Mouse (Mus musculus) spleen, postnatal 36 days (tissue): ENCODE measurements around the gene Bach2.

ENCODE experiments used
- DNase-seq, 2 experiments: peaks; one replicate each; pipeline ENCODE4 v3.0.0; 2022; ENCODE audit warnings: low spot score in 2 of 2, mixed read lengths in 1 of 2

Gene Bach2

DNA sequence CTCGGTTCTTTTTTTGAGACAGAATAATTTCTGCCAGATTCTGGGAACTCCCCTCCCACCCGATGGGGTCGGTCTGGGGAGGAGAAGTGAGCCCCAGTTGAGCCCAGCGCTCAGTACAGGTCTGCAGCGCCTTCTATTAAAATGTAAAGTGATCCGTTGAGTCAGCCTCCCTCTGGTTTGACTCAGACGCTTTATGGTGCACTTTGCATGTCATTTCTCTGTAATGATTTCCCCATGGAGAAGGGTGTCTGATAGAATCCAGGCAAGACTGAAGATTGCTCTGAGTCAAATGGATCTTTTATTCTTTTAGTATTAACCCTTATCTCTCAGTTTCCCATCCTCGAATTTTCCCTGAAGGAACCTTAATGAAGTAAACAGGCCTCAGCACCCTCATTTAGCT, 244.3 kb downstream of the Bach2 start:
- no peak for DNase-seq

DNA sequence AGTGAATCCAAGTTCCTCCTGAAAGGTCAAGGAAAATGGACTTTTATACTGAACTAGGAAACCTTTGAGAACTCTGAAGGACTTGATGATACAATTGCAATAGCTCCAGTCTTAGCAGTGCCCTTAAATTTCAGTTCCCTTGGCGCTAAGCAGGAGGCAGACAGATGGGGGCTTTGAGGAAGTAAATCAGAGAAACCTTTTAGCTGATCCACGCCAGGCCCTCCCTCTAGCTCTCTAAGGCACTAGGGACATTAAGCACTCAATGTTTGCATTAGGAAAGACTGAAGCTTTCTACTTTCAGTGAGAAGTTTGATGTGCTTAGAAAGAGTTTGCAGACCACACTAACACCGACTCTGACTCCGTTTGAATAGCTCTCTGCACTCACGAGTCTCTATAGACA, 247.2 kb downstream of the Bach2 start:
- no peak for DNase-seq

DNA sequence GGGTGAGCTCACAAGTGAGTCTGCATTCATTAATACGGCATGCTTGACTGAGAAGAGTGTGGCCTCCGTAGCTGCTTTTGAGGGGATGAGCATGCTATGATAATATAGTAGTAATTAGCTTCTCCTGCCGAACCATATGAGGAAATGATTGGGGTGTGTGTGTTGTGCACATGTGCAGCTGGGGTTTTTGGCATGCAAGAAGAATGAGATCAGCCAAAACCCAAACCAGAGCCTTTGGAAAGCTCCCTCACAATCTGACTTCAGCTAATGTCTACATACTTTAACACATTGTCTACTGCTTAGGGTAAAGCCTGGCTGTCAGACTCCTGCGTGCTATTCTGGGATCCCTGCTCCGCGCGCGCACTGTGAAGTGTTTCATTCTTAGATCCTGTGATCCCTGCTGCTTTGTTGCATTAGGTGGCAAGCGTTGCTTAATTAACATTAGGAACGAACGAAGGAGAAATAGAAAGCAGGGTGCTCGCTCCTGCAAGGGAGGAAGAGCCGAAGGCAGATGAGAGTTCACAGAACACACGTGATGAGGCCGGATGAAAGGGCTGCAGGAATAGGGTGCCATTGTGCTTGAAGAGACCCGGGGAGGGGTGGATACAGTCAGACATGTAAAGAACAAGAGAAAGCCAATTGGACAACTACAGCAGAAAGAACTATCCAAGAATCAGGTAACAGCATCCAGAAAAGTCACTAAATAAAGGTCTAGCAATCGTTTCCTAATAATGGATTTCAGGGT, 248.2 kb downstream of the Bach2 start:
- no peak for DNase-seq

DNA sequence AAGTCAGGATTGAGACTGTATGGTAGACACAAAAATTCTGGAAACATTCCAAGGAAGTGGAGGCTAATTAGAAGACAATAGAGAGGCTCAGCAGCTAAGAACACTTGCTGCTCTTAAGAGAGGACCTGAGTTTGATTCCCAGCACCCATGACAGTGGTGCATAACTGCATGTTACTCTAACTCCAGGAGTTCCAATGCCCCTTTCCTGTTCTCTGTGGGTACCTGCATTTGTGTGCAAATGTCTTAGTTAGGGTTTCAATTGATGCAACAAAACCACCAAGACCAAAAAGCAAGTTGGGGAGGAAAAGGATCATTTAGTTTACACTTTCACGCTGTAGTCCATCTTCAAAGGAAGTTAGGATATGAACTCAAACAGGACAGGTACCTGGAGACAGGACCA, 250.6 kb downstream of the Bach2 start:
- DNase-seq, result no peak

DNA sequence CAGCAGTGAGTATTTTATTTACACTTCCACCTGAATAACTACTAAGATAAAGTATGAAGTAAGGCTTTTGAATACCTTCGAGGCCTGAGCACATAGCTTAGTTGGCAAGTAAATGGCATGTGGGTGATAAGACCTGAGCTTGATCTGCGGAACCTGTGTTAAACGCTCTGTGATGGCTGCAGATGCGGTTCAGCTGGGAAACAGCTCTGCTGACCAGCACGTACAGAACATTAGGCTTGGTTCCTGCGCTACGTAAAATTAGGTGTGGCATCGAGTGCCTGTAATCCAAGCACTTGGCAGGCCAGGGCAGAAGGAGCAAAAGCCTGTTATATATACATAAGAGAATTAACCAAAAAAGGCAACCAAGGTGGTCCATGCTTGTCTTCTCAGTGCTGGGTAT, 252.6 kb downstream of the Bach2 start:
- DNase-seq, result no peak

DNA sequence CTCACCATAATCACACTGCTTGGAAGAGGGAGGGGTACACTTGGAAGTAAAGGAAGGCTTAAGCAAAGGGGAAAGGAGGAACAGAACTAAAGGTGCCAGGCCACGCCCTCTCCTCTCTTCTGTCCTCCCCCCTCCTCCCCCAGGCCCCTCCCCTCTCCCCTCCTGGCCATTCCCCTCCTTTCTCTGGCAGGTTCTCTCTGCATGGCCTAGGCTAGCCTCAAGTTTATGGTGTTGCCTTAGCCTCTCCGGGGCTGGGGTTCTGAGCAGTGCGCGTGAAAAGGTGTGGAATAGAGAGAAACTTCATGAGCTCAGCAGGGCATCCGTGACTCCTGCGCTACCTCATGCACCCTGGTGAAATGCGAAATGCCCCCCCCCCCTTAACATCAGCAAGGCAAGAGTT, 254.2 kb downstream of the Bach2 start:
- no peak for DNase-seq

DNA sequence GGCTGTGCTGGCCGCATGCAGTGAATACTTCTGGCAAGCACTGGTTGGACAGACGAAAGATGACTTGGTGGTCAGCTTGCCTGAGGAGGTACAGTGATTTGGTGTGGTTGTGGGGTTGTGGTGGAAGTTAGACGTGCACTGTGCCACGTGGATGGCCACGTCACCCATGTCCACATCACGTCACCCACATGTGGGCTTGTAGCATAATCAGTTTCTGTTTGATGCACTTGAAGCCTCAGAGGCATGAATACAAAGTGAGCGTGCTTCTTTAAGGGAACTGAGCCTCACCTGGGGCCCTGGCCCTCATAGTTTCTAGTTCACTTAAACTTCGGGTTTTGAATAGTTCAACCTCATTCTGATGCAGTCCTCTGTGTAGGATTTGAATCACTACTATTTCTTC, 263.2 kb downstream of the Bach2 start:
- DNase-seq, result no peak

DNA sequence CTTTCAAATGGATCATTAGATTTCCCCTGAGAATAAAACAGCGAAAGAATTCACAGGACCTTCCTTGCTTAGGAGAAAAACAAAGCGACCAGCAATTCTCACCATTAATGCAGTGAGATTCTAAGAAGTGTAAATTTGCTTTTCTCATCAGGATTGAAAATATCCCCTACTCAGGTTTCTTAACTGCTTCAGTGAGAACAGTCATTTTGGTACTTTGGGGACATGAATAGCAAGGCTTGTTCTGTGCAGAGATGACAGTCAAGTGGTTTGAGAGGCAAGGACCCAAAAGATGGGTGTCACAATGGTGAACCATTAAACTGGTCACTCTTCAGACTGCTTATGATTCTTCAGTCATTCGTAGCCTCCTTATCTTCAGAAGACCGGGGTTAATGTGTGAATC, 263.6 kb downstream of the Bach2 start:
- DNase-seq, result no peak

DNA sequence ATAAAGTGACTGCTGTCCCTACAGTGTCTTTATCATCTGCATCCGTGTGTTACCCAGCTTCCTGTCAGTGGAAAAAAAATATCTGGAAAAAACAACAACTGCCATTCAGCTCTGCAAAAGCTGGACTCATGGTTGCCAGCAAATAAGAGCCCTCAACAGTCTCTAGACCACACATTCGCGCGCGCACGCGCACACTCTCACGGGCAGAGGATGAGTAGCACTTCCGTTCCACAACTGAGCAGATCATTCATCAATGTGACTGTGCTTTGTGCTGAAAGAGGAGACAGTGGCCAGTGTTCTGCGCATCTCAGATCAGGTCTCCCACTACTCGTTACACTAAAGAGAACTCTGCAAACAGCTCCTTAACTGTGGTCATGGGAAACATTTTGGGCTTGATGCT, 265.6 kb downstream of the Bach2 start:
- no peak for DNase-seq

DNA sequence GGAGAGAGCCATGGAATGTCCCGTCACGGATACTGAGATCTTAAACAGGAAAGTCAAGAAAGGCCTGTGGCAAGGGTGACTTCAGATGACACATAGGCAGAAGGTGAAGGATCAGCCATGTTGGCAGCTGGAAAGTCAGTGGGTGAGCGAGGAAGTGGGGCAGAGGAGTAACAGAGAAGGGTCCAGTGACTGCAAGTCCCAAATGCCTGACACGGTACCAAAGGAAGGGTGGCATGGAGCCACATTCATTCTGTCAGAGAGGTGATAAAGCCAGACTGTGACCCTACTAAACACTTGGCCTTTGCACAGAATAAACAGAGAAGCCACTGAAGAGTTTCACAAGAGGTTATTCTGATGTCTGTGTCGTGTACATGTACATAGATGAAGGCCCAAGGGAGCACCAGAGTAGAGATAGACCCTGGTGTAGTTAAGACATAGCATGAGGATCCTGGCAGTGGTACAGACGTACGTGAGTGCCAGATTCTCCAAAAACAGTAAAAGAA, 267.8 kb downstream of the Bach2 start:
- no peak for DNase-seq

DNA sequence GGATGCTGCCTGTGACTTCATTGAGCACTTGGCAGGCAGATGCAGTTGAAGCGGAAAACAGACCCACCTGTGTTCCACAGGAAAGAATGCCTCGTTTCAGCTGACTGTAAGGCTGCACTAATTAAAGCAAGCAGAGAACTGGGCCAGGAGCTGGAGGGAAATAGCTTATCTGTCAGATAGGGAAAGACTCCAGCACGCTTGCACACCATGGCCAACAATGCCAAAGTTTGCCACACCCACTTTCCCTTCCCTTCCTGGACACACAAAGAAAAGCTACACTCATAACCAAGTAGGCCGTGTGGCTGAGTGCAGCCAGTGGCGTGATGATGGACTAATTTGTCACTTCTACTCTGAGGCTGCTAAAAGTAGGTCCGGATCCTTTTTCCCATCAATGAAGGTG, 268.4 kb downstream of the Bach2 start:
- no peak for DNase-seq

DNA sequence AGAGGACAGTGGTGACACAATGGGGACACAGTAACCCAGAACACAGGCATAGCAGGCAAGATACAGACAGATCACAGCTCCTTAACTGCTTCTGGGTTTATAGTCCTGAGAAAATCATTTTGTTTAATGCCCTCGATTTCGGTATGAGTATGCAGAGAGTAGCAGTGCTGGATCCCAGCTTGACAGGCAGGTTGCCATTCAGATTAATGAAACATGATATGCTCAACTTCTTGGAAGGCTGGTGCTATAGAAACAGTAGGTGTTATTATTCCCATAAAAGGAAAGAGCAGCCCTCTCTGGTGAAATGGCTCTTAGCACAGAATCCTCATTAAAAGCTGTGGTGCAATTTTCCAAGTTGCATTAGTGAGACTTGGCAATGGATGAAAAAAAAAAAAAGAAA, 270.0 kb downstream of the Bach2 start:
- no peak for DNase-seq

DNA sequence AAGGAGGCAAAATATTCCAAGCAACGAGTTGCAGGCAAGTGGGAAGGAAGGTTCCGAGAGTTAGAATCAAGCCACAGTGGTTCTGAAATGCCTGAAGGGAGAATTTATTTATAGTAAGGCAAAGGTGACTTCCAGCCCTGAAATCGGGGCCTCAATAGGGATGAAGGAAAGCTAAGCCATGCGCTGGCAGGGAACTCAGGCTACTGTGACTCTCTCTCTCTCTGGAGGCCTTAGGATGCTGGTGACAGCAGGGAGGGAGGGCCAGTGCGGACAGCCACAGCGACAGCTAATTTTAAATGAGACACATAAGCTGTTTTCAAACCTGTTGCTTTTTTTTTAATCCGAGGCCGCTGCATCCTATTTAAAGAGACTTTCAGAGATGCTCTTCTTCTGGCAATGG, 270.4 kb downstream of the Bach2 start:
- DNase-seq, result no peak

DNA sequence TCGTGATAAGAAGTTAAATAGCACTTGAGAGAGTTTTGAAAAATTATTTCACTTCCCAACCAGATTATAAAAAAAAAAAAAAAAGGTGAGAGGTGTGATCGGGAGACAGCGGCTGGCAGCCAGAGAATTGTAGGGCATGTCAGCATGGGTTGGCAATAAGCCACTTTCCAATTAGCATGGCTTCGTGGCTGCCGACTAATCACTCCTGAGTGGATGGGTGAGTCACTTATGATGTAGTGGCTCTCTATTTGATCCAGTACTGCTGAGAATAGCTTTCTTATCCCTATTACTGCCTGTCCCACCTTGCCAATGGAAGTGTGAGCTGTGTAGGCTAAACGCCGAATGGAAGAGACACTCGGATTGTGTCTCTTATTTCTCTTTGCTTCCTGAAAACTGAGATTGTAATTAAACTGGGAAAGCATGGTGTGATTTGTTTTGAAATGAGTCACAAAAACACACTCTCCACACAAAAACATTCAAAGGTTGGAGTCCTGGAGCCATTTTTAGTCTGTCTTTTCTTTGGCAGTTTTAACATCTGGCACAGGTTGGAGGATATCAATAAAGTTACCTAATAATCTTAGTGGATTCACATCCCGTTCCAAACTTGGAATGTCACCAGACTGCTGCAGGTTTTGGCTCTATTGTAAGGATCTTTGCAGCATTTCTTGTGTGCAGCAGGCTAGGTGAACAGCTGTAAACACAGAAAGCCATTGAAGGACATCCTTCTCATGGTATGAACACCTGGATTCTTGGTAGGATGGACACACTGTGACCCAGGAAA, 271.4 kb downstream of the Bach2 start:
- no peak for DNase-seq

DNA sequence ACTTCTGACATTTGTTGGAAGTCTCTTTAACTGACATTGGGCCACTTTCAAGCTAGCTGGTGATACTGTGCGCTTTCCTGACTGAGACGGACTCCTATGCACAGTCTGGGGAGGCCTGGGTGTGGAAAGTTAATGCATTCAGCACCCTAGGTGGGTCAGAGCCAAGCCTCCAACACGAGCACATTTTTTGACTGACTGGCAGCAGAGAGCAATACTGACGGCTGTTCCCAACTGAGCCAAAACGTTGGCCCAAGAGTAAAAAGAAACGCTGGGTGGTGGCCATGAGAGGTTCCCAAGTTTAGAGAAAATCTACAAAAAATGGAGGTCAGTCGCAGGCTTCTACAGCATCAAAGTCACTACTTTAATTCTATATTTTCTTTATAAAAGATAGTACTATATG, 272.3 kb downstream of the Bach2 start:
- DNase-seq, result no peak

DNA sequence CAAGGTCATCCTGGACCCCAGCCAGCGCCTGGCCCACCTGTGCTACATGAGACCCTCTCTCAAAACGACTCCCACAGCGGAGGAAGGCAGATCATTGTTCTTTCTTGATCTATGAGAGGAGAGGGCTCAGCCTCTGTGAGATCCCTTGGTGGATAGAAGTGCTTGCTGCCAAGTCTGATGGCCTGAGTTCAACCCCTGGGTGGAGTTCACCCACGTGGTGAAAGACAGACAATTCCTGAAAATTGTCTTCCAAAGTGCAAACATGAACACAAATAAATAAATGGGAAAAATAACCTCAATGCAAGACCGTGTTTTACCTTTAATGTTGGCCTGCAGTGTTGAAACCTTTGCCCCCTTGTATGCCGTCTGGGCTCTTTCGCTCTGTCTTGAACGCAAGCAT, 277.5 kb downstream of the Bach2 start:
- no peak for DNase-seq

DNA sequence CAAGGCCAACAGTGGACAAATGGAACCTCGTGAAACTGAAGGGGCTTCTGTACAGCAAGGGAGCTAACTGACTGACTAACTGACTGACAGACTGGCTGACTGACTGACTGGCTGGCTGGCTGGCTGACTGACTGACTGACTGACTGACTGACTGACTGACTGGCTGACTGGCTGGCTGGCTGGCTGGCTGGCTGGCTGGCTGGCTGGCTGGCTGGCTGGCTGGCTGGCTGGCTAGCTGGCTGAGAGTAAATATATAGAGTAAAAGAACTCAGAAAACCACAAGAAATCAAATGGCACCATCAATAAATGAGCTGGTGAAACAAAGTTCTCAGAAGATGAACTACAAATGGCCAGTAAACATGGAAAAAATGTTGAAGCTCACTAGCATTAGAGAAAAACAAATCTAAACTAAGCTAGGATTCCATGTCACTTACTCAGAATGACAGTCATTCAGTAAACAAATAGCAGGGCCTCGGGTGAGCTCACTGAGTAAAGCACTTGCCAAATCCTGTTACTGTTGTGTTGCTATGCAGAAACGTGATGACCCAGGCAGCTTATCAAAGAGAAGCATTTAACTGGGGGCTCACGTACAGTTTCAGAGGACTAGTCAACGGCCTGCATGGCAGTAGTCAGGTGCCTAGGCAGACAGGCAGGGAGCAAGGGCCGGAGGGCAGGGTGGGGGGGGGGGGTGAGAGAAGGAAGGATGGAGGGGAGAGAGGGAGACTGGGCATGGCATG, 280.4 kb downstream of the Bach2 start:
- DNase-seq, result no peak

DNA sequence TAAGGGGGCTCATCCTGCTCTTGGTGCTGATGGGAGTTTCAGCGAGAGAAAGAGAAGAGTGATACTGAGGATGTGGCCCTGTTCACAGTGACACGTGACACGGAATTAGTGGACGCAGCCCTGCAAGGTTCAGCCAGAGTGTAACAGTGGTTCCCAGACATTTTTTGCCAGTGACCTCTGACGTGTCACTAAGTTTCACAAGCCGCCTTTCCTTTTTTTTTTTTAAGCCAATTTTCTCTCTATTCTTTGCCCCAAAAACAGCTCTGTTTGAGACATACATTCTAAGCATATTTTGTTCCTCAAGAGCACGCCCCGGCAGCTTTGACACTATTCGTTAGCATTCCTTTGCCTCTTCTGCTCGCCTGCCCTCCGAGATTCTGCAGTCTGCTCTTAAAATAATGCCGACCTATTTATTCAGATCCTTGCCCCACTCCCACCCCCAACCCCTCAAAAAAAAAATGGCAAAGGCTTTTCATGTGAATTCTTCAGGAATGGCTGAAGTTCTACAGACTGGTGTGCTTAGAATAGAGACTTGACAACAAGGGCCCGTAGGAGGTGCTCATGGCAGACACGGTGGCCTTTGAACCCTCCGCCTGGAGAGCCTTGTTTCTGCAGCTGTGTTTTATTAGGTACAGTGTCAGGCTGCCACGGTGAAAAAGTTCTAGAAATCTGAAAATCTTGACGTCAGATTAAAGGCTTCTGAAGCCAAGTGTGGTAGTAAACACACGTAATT, 282.2 kb downstream of the Bach2 start:
- DNase-seq, result no peak

DNA sequence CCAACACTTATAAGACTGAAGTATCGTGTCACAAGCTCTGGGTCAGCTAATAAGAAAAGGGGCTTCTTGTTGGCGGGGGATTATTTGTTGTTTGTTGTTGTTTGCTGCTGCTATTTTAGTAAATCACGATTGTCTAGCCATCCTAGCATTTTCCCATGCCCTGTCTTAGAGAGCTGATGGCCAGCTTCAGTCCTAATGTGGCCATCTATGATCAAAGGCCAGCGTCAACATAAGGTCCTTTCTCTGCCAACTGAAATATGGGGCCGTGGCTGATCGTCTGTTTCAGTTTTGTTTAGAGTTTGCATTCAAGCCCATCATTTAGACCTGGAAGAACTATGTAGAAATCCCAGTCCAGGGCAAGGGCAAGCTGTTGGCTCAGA, 282.7 kb downstream of the Bach2 start:
- DNase-seq, result no peak

DNA sequence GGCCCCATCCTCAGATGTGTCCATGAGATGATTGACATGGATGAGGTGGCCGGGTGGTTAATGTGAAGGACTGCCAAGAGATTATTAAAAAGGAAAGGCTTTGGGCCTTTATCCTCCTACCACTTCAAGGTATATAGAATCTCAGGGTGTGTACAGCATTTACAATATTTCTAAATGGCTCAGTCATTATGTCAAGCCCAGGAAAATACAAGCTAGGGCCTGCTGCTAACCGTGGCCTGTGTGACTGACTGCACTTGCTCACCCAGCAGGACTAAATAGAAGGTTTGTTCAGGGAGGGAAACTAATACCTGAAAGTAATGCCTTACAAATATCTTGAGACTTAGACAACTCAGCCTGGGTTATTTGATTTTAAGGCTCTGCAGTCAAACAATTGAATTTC, 283.4 kb downstream of the Bach2 start:
- DNase-seq, result no peak

DNA sequence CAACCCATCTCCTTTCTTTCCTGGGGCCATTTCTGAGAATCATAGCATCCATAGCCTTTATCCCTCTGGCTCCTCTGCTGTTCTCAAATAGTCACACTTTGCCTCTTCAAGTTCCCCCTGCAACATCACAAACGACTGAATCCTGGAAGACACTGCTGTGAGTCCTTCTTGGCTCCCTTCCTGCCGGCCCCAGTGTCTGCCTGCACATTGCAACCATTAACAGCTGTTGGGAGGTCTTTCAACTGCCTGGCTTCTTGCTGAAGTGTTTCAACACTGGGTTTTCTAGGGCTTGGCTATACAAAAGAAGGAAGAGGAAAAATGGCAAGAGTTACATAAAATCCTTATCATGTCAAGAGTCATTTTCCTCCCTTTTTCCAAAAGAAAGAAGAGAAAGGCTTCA, 285.7 kb downstream of the Bach2 start:
- no peak for DNase-seq

DNA sequence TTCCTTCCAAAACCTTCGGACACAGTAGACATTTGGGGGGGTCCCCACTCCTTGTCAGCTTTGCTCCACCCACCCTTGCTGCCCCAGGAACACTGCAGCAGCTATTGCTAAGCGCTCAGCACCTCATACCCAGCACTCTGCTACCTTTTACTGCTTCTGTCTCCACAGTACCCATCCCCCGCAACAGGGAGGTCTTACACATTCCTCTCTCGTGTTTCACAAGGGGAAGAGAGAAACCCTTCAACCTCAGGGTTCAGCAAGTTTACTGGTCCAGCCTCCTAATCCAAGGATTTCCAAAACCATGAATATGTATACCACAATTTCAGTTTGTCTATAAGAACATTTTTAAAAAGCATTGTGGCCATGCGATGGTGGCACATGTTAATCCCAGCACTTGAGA, 286.4 kb downstream of the Bach2 start:
- DNase-seq, result no peak
